Mouse (Mus musculus) limb, embryonic 15.5 days (tissue): ENCODE data around the gene Prune1. TPM values are rescaled to one million over a fixed set of nuclear protein-coding genes. Genes with fewer than 3 reads are reported as not detected.

ENCODE experiments used
- ATAC-seq: fragments of 200-750 bp; cut with Nextera tagmentation; 2 replicates; pipeline ENCODE4 v1.8.0; 2017; ENCODE audit warnings: low read depth, moderate TSS enrichment; ENCODE audit not compliant: insufficient number of reproducible peaks, low FRiP score, low TSS enrichment
- H3K27ac ChIP-seq: fragments of 300-500 bp; sonication (generic); 2 replicates; pipeline ENCODE4 v1.5.1; 2015; ENCODE audit warnings: moderate library complexity, mild to moderate bottlenecking, inconsistent platforms
- H3K27me3 ChIP-seq: fragments of 300-500 bp; sonication (generic); 2 replicates; pipeline ENCODE4 v1.6.1; 2015; ENCODE audit warnings: inconsistent platforms
- H3K36me3 ChIP-seq: fragments of 300-500 bp; sonication (generic); 2 replicates; pipeline ENCODE4 v1.6.1; 2015; ENCODE audit warnings: inconsistent platforms
- H3K4me1 ChIP-seq: fragments of 300-500 bp; sonication (generic); 2 replicates; pipeline ENCODE4 v1.6.1; 2015; ENCODE audit warnings: inconsistent platforms
- H3K4me2 ChIP-seq: fragments of 300-500 bp; sonication (generic); 2 replicates; pipeline ENCODE4 v1.6.1; 2015; ENCODE audit warnings: mild to moderate bottlenecking, inconsistent platforms
- H3K4me3 ChIP-seq: fragments of 300-500 bp; sonication (generic); 2 replicates; pipeline ENCODE4 v1.5.1; 2015; ENCODE audit warnings: mild to moderate bottlenecking, inconsistent platforms
- H3K9ac ChIP-seq: fragments of 300-500 bp; sonication (generic); 2 replicates; pipeline ENCODE4 v1.6.1; 2015; ENCODE audit warnings: inconsistent platforms
- H3K9me3 ChIP-seq: fragments of 300-500 bp; sonication (generic); 2 replicates; pipeline ENCODE4 v1.6.1; 2016; ENCODE audit warnings: inconsistent platforms
- WGBS: fragments of 180-500 bp; shearing (Covaris S2); methylation state at CpG from one replicate; pipeline ENCODE4 v1.1.7; 2015; 5-methylcytosine and 5-hydroxymethylcytosine counted together
- polyA plus RNA-seq: library from polyadenylated mRNA; unstranded; fragments of >200 nt; fragmentation: Nextera tagmentation; extraction: Ambion mirVana; gene quantifications from 2 replicates; pipeline ENCODE4 v1.2.1, GENCODE M21; 2015

The Prune1 gene
- polyA plus RNA-seq, 1 experiment from 2014 or later: 22.7 TPM

DNA sequence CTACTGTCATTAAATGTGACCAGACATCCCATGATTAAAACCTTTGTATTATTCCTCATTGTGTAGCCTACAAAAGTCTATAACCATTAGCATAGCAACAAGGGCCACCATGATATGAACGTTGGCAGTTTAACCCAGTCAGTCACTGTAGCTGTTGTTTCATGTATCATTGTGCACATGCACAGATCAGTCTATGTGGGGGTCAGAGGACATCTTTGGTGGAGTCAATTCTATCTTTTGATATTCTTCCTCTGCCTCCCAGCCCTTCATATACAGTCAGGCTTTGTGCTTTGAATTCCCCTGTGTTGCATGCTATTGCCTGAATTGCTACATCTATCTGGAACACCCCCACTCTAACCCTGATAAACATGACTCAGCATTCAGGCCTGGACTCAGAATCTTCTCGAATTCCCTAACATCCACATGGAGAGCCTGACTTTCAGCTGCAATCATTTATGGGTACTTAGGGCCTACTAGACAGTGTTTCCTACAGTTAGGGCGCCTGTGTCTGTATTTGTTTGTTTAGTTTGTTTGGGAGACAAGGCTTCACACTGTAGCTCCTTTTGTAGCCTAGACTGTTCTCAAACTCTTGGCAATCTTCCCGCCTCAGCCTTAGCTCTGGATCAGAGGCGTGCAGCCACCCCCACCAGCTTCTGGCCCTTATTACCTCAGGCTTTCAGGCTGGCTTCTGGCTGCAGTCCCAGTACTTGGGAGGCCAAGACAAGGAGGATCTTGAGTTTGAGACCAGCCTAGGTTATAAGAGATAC is 35.2 kb downstream of the Prune1 start:
- no peak for ATAC-seq
- Histone ChIP-seq H3K4me1 (no peaks in the 10 kb centered on the region), H3K9ac (no peak overlapping the region), H3K4me3 (no peak overlapping the region), H3K36me3 (0 out of 2 replicates have a peak, but pooled peaks cover 2% of the 10 kb centered on the region), H3K27ac (no peak overlapping the region), H3K9me3 (no peaks in the 10 kb centered on the region), H3K27me3 (no peaks in the 10 kb centered on the region), H3K4me2 (no peak overlapping the region)
- 77% methylated on average over 5 of the region's 5 CpGs for WGBS

DNA sequence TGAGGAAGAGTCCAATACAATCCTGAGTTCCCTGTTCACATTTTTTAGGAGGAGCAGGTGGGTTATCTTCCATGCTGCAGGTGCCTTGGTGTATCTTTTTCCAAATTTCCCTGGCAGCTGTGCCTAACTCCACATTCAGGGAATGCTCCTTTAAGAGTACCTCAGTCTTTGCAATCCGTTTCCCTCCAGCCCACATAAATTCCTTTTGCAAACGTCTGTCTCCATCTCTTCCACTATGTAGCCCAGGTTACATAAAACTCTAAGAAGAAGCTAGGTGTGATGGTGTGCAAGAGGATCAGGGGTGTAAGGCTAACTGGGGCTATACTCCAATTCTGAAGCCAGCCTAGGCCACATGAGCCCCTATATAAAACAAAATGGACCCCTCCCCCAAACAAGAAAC is 38.8 kb downstream of the Prune1 start:
- no peaks in the 10 kb centered on the region for H3K9me3 ChIP-seq
- no peak for ATAC-seq
- H3K4me1 ChIP-seq: peaks cover 6% of the 10 kb centered on the region; the same call in 1 of the 2 replicates
- no peak overlapping the region for H3K27ac ChIP-seq
- H3K4me2 ChIP-seq: no peak overlapping the region
- WGBS: 63% methylated on average over 2 of the region's 2 CpGs
- no peak overlapping the region for H3K4me3 ChIP-seq
- H3K36me3 ChIP-seq: peaks cover 6% of the 10 kb centered on the region
- no peak overlapping the region for H3K9ac ChIP-seq
- no peaks in the 10 kb centered on the region for H3K27me3 ChIP-seq

DNA sequence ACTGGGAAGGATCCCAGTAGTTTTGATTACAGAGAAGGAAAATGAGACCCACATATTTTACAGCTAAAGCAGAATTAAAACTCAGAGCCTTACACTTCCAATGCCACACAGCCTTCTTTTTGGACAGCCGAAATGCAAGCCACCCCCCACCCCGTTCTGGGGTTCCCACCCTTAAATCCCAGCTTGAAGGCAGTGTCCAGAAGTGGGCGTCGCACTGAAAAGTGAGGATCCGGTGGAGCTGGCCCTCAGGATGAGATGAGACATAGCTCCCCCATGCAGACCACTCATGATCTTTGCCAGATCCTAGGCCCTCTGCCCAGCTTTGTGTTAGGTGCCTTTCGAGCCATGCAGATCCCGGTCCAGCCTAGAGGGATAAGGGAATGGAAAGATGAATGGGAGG is 40.4 kb downstream of the Prune1 start, which contains the start of gene Gm128:
Gene Gm128 (minus strand): TSS at position 101 of the 400 bp plus-strand sequence.
- Histone ChIP-seq H3K9me3 (no peaks in the 10 kb centered on the region), H3K4me1 (peaks cover 6% of the 10 kb centered on the region; the same call in 1 of the 2 replicates), H3K4me3 (peak within 1 kb of the TSS; percentile 8), H3K27me3 (no peaks in the 10 kb centered on the region), H3K9ac (no peak within 1 kb of the TSS), H3K36me3 (peaks cover 22% of the 10 kb centered on the region), H3K27ac (no peak within 1 kb of the TSS), H3K4me2 (0 out of 2 replicates have a peak within 1 kb of the TSS, but pooled peaks have one; percentile 12)
- 72% methylated on average over 7 of the region's 7 CpGs for WGBS
- ATAC-seq: no peak

DNA sequence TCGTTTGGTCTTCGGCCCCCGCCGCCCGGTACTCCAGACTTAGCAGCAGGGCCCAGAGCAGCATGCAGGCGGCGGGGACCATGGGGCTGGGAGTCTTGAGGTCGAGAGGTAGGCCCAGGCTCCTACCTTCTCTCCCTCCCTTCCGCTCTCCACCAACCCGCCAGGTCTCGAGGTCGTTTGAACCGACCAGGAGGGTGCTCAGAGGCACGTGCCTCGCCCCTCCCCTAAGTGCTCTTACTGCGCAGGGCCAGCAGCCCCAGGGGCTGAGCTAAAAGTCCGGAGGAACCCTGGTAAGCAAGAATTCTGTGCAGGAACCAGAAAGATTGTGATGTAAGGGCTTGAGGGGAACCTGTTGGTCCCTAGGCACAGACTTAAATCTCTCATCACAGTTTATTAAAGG is 41.0 kb downstream of the Prune1 start:
- WGBS: 30% methylated on average over 17 of the region's 17 CpGs
- Histone ChIP-seq H3K9ac (no peak overlapping the region), H3K36me3 (peaks cover 28% of the 10 kb centered on the region), H3K9me3 (no peaks in the 10 kb centered on the region), H3K27me3 (no peaks in the 10 kb centered on the region), H3K4me3 (peak overlapping the region; percentile 8), H3K27ac (no peak overlapping the region), H3K4me2 (0 out of 2 replicates have a peak overlapping the region, but pooled peaks have one; percentile 12), H3K4me1 (peaks cover 6% of the 10 kb centered on the region; the same call in 1 of the 2 replicates)
- no peak for ATAC-seq

DNA sequence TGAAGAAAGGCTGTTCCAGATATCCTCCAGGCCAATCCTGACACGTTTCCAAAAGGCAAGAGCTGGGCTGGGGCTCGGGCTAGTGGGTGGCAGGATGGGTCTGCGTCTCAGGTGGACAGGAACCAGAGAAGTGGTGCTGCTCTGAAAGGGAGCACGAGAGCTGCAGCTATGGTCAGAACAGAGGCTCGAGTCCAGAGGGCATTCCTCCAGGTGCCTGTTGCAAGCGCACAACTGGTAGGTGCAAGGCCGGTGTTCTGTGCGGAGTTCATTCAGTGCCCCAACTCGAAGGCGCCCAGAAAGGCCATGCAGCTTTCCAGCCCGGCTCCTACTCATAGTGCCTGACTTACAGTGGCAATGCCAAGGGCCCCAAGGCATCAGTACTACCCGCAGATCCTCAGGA is 41.9 kb downstream of the Prune1 start:
- Histone ChIP-seq H3K4me3 (no peak overlapping the region), H3K27ac (no peak overlapping the region), H3K36me3 (peaks cover 37% of the 10 kb centered on the region), H3K4me1 (peaks cover 6% of the 10 kb centered on the region; the same call in 1 of the 2 replicates), H3K9ac (no peak overlapping the region), H3K27me3 (no peaks in the 10 kb centered on the region), H3K9me3 (no peaks in the 10 kb centered on the region), H3K4me2 (no peak overlapping the region)
- WGBS: 83% methylated on average over 12 of the region's 12 CpGs
- ATAC-seq: no peak

DNA sequence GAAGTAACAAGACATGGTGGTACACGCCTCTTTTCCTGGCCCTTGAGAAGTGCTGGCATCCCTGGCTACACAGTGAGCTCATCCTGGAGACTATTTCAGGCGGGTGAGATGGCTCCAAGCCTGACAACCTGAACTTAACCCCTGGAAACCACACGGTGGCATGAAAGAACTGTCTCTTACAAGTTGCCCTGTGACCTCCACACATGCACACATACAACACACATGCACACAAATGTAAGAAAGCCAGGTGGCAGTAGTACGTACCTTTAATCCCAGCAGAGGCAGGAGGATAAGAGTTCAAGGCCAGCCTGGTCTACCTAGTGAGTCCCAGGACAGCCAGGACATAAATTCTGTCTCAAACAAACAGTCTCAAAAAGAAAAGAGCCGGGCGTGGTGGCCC is 42.9 kb downstream of the Prune1 start:
- 88% methylated on average over 6 of the region's 6 CpGs for WGBS
- Histone ChIP-seq H3K27me3 (no peaks in the 10 kb centered on the region), H3K9me3 (no peaks in the 10 kb centered on the region), H3K36me3 (peaks cover 46% of the 10 kb centered on the region), H3K4me1 (peaks cover 6% of the 10 kb centered on the region; the same call in 1 of the 2 replicates), H3K9ac (no peak overlapping the region), H3K27ac (no peak overlapping the region), H3K4me3 (no peak overlapping the region), H3K4me2 (no peak overlapping the region)
- ATAC-seq: no peak

DNA sequence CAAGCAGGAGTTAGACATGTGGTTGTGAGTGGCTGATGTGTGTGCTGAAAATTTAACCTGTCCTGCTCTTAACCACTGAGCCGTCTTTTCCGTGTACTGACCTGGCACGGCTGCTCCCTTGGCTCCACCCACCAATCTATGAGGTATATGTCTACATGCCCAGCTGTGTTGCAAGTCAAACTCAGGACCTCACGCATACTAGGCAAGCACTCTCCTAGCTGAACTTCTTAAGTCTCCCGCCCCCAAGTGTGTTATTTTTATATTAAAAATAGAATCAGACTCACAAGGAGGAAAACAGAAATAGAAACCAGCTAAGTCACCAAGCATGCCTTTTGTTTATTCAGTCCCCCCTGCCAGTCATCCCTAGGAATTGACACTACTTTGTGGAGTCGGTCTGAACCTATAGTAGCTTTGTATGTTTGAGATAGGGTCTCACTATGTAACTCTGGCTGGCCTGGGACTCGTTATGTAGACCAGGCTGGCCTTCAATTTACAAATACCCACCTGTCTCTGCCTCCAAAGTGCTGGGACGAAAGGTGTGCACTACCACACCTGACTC is 44.3 kb downstream of the Prune1 start:
- Histone ChIP-seq H3K27me3 (no peaks in the 10 kb centered on the region), H3K4me2 (no peak overlapping the region), H3K27ac (no peak overlapping the region), H3K9me3 (no peaks in the 10 kb centered on the region), H3K36me3 (peaks cover 59% of the 10 kb centered on the region), H3K4me1 (peaks cover 6% of the 10 kb centered on the region; the same call in 1 of the 2 replicates), H3K9ac (no peak overlapping the region), H3K4me3 (no peak overlapping the region)
- ATAC-seq: no peak
- 83% methylated on average over 8 of the region's 8 CpGs for WGBS

DNA sequence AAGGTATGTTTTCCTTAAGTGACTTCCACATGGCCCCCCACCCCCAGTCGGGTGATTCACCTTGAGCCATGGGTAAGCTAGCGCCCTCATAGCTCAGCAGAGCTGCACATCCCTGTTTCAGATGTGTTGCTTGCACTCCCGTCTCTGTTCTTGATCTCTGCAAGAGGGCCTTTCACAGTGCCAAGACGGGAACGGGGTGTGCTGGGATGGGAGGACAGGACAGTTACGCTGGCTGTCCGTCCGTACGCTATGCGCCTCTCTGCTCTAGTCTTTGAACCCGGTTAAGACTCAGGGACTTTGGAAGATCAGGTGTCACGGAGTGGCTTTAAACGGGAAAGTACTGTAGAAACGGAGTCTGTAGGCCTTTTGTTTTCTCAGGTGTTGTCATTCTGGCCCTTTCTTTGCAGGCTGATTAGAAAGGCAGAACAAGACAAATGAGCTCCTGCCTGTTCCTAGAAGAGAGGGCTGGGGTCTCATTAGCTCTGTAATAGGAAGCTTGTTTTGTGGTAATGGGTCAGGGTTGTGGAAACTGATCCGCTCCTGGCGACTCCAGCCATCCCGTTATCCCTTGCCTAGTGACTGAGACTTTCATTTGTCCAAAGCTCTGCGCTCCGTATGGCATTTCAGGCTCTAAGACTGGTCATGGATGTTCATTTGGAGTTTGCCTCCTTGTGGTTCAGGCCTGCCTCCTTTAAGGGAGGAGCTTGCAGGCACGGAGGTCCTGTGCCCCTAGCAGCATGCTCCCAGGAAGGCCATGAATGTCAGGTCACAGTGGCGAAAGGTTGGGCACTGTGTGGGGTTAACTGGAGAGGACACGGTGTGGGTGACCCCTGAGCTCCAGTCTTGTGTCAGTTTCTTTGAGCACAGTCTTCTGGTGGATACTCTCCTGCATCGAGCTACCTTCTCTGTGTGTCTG is 46.2 kb downstream of the Prune1 start:
- no peak overlapping the region for H3K9ac ChIP-seq
- H3K4me1 ChIP-seq: peaks cover 17% of the 10 kb centered on the region
- no peaks in the 10 kb centered on the region for H3K27me3 ChIP-seq
- H3K36me3 ChIP-seq: peaks cover 72% of the 10 kb centered on the region
- no peak overlapping the region for H3K27ac ChIP-seq
- H3K9me3 ChIP-seq: no peaks in the 10 kb centered on the region
- H3K4me3 ChIP-seq: no peak overlapping the region
- 77% methylated on average over 23 of the region's 23 CpGs for whole genome bisulfite sequencing
- no peak for ATAC-seq
- H3K4me2 ChIP-seq: no peak overlapping the region

DNA sequence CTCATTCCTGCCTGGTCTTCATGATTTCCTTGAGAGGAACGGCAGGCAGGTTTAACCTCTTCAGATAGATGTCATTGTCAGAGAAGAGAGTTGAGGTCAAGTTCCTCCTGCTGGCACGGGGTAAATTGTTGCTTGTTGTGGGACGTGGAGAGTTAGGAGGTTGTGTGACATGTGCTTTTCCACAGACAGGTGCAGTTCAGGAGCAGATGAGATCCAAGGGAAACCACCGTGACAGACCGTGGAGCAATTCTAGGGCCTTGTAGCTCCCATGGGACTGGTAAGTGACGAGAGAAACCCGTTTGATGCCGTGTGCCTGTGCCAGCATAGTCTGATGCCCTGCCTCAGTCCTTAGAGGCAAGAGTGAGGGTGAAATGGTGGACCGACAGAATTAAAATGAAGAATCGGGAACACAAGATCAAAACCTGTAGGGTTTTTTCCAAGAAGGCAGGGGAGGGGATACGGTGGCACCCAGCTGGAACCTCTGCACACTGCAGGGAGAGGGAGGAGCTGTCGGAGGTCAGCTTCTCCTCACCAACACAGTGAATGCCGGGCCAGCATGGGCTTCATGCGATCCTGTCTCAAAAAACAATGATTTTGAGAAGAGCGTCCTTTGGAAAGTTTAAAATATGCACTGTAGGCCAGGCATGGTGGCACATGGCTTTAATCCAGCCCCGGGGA is 48.4 kb downstream of the Prune1 start:
- Histone ChIP-seq H3K4me2 (no peak overlapping the region), H3K9me3 (no peaks in the 10 kb centered on the region), H3K36me3 (peaks cover 72% of the 10 kb centered on the region), H3K4me3 (no peak overlapping the region), H3K27me3 (no peaks in the 10 kb centered on the region), H3K4me1 (peaks cover 24% of the 10 kb centered on the region), H3K9ac (no peak overlapping the region), H3K27ac (no peak overlapping the region)
- WGBS: 79% methylated on average over 16 of the region's 16 CpGs
- no peak for ATAC-seq

DNA sequence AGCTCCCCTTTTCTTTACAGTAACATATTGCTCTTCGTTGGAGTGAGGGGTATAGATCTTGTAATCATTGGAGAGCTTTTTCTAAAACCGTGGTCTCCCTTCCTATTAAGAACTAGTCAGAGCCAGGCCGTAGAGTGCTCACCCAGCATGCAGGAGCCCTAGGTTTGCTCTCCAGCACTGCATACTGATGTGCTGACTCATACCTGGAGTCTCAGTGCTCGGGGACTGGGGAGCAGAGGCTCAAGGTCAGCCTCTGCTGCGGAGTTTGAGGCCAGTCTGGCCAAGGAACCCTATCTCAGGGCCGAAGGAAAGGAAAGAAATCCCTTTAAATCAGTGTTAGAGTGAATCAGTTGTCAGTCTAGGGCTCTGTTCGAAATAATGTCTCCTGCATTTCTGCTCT is 49.1 kb downstream of the Prune1 start:
- no peak overlapping the region for H3K4me3 ChIP-seq
- H3K9ac ChIP-seq: no peak overlapping the region
- H3K27ac ChIP-seq: no peak overlapping the region
- peaks cover 65% of the 10 kb centered on the region for H3K36me3 ChIP-seq
- H3K9me3 ChIP-seq: no peaks in the 10 kb centered on the region
- 86% methylated on average over 7 of the region's 7 CpGs for WGBS
- no peak for ATAC-seq
- H3K27me3 ChIP-seq: no peaks in the 10 kb centered on the region
- no peak overlapping the region for H3K4me2 ChIP-seq
- peaks cover 24% of the 10 kb centered on the region for H3K4me1 ChIP-seq
